Mouse (Mus musculus) spleen, adult 2 months (tissue): Measurements from ENCODE around the gene Fxr2.

Experiments
- CTCF ChIP-seq: fragments of 200-500 bp; IDR thresholded peaks from 2 replicates; pipeline ENCODE4 v1.5.1; 2011; ENCODE audit warnings: mild to moderate bottlenecking, inconsistent platforms; ENCODE audit not compliant: insufficient read depth, insufficient read length, insufficient replicate concordance; ENCODE audit errors: extremely low read depth
- POLR2A ChIP-seq: fragments of 200-500 bp; IDR thresholded peaks from 2 replicates; pipeline ENCODE4 v1.6.1; 2011; ENCODE audit warnings: low read depth, low read length, inconsistent platforms

DNA sequence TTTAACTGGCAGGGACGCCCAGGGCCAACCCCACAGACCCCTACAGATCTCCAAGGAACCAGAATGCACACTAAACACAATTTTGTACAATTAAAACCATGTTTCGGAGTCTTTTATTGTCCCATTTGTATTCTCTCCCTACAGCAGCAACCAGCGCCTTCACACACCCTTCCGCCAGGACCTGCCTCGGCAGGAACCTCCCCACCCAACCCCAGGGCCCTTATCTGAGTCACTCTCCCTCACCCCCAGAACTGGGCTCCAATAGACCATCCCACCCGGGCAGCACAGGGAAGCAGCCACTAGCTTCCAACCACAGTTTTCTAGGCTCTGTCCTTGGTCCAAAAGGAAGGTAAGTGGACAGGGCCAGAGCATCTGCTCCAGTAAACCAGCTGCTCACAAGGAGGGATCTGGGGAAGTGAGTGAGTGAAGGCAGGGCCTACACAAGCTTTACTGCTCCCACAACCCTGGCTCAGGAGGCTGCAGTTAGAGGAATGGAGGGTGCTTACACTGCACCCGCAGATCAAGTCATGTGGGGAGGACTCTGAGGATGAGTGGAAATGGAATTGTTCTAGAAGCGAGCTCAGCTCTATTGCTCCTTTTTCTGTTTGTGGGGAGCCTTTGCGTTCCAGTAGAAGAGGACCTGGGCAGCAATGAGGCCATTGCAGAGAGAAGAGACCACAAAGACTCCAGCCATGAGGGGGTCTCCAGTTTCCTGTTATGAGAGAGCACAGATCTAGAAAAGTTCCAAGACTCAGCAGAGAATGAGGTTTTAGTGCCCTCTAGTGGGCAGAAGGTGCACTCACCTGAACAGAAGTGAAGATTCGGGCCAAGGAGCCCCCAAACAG lies 24.0 kb downstream of the Fxr2 start:
- TF ChIP-seq POLR2A = no peak
- peak; percentile 62; the same call in 1 of the 2 replicates for TF ChIP-seq CTCF
